In the genomic region with DNA sequence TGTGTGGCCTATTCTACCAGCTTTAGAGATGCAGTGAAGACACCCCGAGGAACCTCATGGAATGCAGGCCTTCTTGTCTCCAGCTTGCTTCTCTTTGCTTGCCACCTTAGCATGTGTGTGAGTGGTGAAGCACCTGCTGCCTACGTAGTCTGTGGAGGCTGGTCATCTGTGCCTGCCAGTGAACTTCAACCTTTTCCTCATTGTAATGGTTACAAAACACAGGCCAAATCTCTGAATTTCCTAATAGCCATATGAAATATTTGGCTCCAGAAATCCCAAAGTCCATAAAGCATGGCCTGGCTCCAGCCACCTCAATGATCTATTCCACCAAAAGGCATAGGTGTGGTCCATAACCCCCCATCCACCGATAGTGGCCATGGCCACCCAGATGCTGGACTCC, we compare ENCODE assay signal across 27 mouse cellular contexts.
"Had no signal": no experiment of that assay in that cellular context is flagged by ENCODE, and none has a peak within 500 bp of the region (broad histone marks: within the 10 kb centered on the region; RNA-seq: fewer than 3 reads in every experiment).

No protein-coding gene starts in this region.

- H3K4me2 ChIP-seq: embryonic facial prominence, embryonic 12.5 days; embryonic facial prominence, embryonic 13.5 days; embryonic facial prominence, embryonic 15.5 days; forebrain, embryonic 12.5 days; forebrain, embryonic 13.5 days; forebrain, embryonic 15.5 days had no signal

- ATAC-seq: forebrain, embryonic 13.5 days; forebrain, embryonic 14.5 days; forebrain, embryonic 15.5 days; forebrain, embryonic 16.5 days; forebrain, postnatal 0 days had no signal

- H3K9me3 ChIP-seq: embryonic facial prominence, embryonic 10.5 days; embryonic facial prominence, embryonic 12.5 days; embryonic facial prominence, embryonic 13.5 days; embryonic facial prominence, embryonic 15.5 days; forebrain, embryonic 12.5 days; forebrain, embryonic 13.5 days; forebrain, embryonic 15.5 days had no signal

- H3K36me3 ChIP-seq: embryonic facial prominence, embryonic 10.5 days; embryonic facial prominence, embryonic 12.5 days; embryonic facial prominence, embryonic 13.5 days; embryonic facial prominence, embryonic 15.5 days; forebrain, embryonic 10.5 days; forebrain, embryonic 12.5 days; forebrain, embryonic 15.5 days had no signal

- H3K27ac ChIP-seq: embryonic facial prominence, embryonic 10.5 days; embryonic facial prominence, embryonic 12.5 days; embryonic facial prominence, embryonic 13.5 days; embryonic facial prominence, embryonic 15.5 days; forebrain, embryonic 10.5 days; forebrain, embryonic 12.5 days; forebrain, embryonic 13.5 days; forebrain, embryonic 15.5 days; heart, adult 2 months had no signal

- DNase-seq: cerebellum, adult 2 months; cerebellum, adult 8-10 months; cerebellum, adult 9-10 months; cerebellum, adult 9-11 months; cerebellum, postnatal 10 days; cerebellum, postnatal 14 days; cerebellum, postnatal 25 days; cerebellum, postnatal 36 days; embryo, embryonic 11 days; forebrain, postnatal 0 days; gastrocnemius, postnatal 10 days; gastrocnemius, postnatal 14 days; gastrocnemius, postnatal 25 days; gastrocnemius, postnatal 36 days; heart, adult 18-20 months; heart, adult 2 months had no signal

- H3K4me3 ChIP-seq: embryonic facial prominence, embryonic 10.5 days; embryonic facial prominence, embryonic 12.5 days; embryonic facial prominence, embryonic 13.5 days; embryonic facial prominence, embryonic 15.5 days; erythroblast, embryonic 14.5 days; forebrain, embryonic 10.5 days; forebrain, embryonic 12.5 days; forebrain, embryonic 13.5 days; forebrain, embryonic 15.5 days; heart, adult 2 months had no signal

- H3K9ac ChIP-seq: embryonic facial prominence, embryonic 12.5 days; embryonic facial prominence, embryonic 13.5 days; embryonic facial prominence, embryonic 15.5 days; forebrain, embryonic 12.5 days; forebrain, embryonic 13.5 days; forebrain, embryonic 15.5 days; forebrain, postnatal 0 days had no signal

- H3K27me3 ChIP-seq: embryonic facial prominence, embryonic 12.5 days; embryonic facial prominence, embryonic 13.5 days; embryonic facial prominence, embryonic 15.5 days had no signal
